Mouse (Mus musculus) liver, postnatal 0 days (tissue): ENCODE results near the gene Ptges. TPM values are rescaled to one million over a fixed set of nuclear protein-coding genes. Genes with fewer than 3 reads are reported as not detected.

ENCODE experiments used
- ATAC-seq: fragments of 200-750 bp; cut with Nextera tagmentation; 2 replicates; pipeline ENCODE4 v1.8.0; 2017; ENCODE audit warnings: mild to moderate bottlenecking, moderate library complexity
- DNase-seq: peaks from one replicate; pipeline ENCODE4 v3.0.0-alpha.2; 2016
- H3K27ac ChIP-seq: fragments of 300-500 bp; sonication (generic); 2 replicates; pipeline ENCODE4 v1.5.1; 2014; ENCODE audit warnings: antibody characterized with exemption, moderate library complexity, mild to moderate bottlenecking, low read depth
- H3K27me3 ChIP-seq: fragments of 300-500 bp; sonication (generic); 2 replicates; pipeline ENCODE4 v1.6.1; 2014; ENCODE audit warnings: low read length, control low read depth, mixed read lengths; ENCODE audit not compliant: insufficient read depth
- H3K36me3 ChIP-seq: fragments of 300-500 bp; sonication (generic); replicated peaks from 2 replicates; pipeline ENCODE4 v1.6.1; 2014; ENCODE audit warnings: mild to moderate bottlenecking, control low read depth, low read length, moderate library complexity, mixed read lengths; ENCODE audit not compliant: insufficient read depth
- H3K4me1 ChIP-seq: fragments of 300-500 bp; sonication (generic); 2 replicates; pipeline ENCODE4 v1.6.1; 2014; ENCODE audit warnings: antibody characterized with exemption, mild to moderate bottlenecking, control low read depth; ENCODE audit not compliant: insufficient read depth
- H3K4me2 ChIP-seq: fragments of 300-500 bp; sonication (generic); 2 replicates; pipeline ENCODE4 v1.6.1; 2014; ENCODE audit warnings: low read depth, mild to moderate bottlenecking, low read length, moderate library complexity, mixed read lengths
- H3K4me3 ChIP-seq: fragments of 300-500 bp; sonication (generic); 2 replicates; pipeline ENCODE4 v1.5.1; 2014; ENCODE audit warnings: low read depth, low read length
- H3K9ac ChIP-seq: fragments of 300-500 bp; sonication (generic); replicated peaks from 2 replicates; pipeline ENCODE4 v1.6.1; 2014; ENCODE audit warnings: mild to moderate bottlenecking, moderate library complexity
- H3K9me3 ChIP-seq: fragments of 300-500 bp; sonication (generic); 2 replicates; pipeline ENCODE4 v1.6.1; 2016; ENCODE audit warnings: mild to moderate bottlenecking, control low read depth, low read length, mixed read lengths
- CTCF ChIP-seq: sonication (generic); IDR thresholded peaks from 2 replicates; pipeline ENCODE4 v1.5.1; 2016; ENCODE audit warnings: antibody characterized with exemption, low read depth
- EP300 ChIP-seq: IDR thresholded peaks from 2 replicates; pipeline ENCODE4 v1.6.1; 2016; ENCODE audit warnings: antibody characterized with exemption, low read depth, mild to moderate bottlenecking
- WGBS: fragments of 180-500 bp; shearing (Covaris S2); extraction: QIAGEN DNeasy Blood & Tissue Kit; methylation state at CpG from one replicate; pipeline ENCODE4 v1.1.7; 2014; ENCODE audit not compliant: insufficient replicate concordance; 5-methylcytosine and 5-hydroxymethylcytosine counted together
- polyA plus RNA-seq: library from polyadenylated mRNA; unstranded; fragments of >200 nt; fragmentation: Nextera tagmentation; extraction: Ambion mirVana; gene quantifications from 2 replicates; pipeline ENCODE4 v1.2.1, GENCODE M21; 2015

The Ptges gene
- polyA plus RNA-seq, 1 experiment from 2014 or later, result 1.7 TPM

DNA sequence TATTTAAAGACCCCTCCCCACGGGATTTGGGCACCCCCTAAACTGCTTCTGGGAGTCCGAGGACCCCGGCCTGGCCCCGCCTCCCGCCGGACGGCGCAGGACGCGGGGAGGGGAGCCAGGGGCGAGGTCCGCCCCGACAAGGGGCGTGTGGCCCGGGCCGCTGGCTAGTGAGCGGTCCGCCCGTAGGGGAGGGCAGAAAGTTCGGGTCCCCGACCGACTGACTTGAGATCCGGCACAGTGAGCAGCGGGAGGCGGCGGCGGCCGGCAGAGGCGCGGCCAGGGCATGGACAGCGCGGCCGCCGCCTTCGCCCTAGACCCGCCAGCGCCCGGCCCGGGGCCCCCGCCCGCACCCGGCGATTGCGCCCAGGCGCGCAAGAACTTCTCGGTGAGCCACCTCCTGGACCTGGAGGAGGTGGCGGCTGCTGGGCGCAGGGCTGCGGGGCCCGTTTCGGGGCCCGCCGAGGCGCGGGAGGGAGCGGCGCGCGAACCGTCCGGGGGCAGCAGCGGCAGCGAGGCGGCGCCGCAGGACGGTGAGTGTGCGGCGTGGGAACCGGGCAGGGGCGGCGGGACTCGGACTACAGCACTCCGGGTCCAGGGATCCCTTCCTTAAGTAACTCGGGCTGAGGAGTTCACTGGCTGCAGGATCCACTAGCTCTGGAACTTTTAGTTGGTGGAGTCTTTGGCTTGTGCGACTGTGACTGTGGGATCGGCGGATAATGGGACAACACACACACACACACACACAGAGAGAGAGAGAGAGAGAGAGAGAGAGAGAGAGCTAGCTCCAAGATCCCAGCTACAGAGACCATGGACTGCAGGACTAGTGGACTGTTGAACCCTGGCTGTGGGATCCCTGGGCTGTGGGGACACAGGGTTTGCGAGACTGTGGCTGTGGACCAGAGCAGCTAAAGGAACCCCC is 84.3 kb downstream of the Ptges start:
- Histone ChIP-seq H3K4me3 (peak overlapping the region; percentile 43), H3K4me1 (0 out of 2 replicates have a peak, but pooled peaks cover 5% of the 10 kb centered on the region), H3K27ac (no peak overlapping the region), H3K9ac (no peak overlapping the region), H3K27me3 (peaks cover 52% of the 10 kb centered on the region), H3K4me2 (peak overlapping the region; percentile 67), H3K36me3 (no peaks in the 10 kb centered on the region), H3K9me3 (no peaks in the 10 kb centered on the region)
- WGBS, result 2% methylated on average over 72 of the region's 80 CpGs
- ATAC-seq (no peak), DNase-seq (no peak)
- no peak for TF ChIP-seq CTCF
- TF ChIP-seq EP300, result no peak

DNA sequence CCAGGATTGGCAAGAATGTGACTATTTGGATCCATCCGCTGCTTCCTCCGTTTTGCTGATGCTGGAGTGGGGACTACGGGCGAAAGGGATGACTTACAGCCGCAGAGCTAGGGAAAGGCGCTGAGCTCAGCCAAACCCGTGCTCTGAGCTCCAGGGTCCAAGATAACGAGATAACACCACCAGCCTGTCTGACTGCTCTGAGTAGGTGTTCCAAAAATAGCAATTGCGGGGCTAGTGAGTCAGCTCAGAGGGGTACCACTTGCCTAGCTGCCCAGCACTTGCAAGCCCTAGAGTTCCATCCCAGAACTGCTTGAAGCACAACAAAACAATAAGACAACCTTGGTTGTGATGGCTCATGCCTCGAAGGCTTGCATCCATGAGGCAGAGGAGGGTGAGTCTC is 87.0 kb downstream of the Ptges start:
- 29% methylated on average over 10 of the region's 10 CpGs for WGBS
- H3K4me2 ChIP-seq, result no peak overlapping the region
- no peak overlapping the region for H3K27ac ChIP-seq
- ATAC-seq (no peak), DNase-seq (no peak)
- no peaks in the 10 kb centered on the region for H3K9me3 ChIP-seq
- TF ChIP-seq EP300 (no peak), CTCF (no peak)
- H3K9ac ChIP-seq, result no peak overlapping the region
- 0 out of 2 replicates have a peak, but pooled peaks cover 5% of the 10 kb centered on the region for H3K4me1 ChIP-seq
- no peak overlapping the region for H3K4me3 ChIP-seq
- H3K36me3 ChIP-seq, result no peaks in the 10 kb centered on the region
- peaks cover 45% of the 10 kb centered on the region for H3K27me3 ChIP-seq

Other genes with a start within 250 kb of the Ptges start
- gene 1700001O22Rik, start 126.2 kb downstream of the Ptges start, polyA plus RNA-seq, result not detected in 2 replicates
- gene Ntmt1, start 122.0 kb downstream of the Ptges start, polyA plus RNA-seq, result 27.8 and 30.2 TPM in 2 replicates
- gene Asb6, start 99.5 kb downstream of the Ptges start, polyA plus RNA-seq, result 16.7 and 16.9 TPM in 2 replicates
- gene Prrx2, start 94.9 kb downstream of the Ptges start, polyA plus RNA-seq, result 0.07 and 0.17 TPM in 2 replicates
- 29.2 and 31.1 TPM in 2 replicates for gene Tor1b, start 23.1 kb upstream of the Ptges start, polyA plus RNA-seq
- gene Tor1a, start 38.1 kb upstream of the Ptges start, polyA plus RNA-seq, result 82.9 and 95.5 TPM in 2 replicates
- 18.9 and 19.6 TPM in 2 replicates for gene BC005624, start 52.3 kb upstream of the Ptges start, polyA plus RNA-seq
- gene Usp20, start 52.4 kb upstream of the Ptges start, polyA plus RNA-seq, result 2.7 and 3.5 TPM in 2 replicates
- 4.1 and 4.5 TPM in 2 replicates for gene Fnbp1, start 212.1 kb upstream of the Ptges start, polyA plus RNA-seq
- 9.2 and 9.8 TPM in 2 replicates for gene Gpr107, start 222.5 kb upstream of the Ptges start, polyA plus RNA-seq